Mouse (Mus musculus): ENCODE measurements around the gene Eaf2. TPM values are rescaled to one million over a fixed set of nuclear protein-coding genes. Genes with fewer than 3 reads are reported as not detected.
A peak's percentile ranks its signal among the peaks of the same experiment; 100 is the strongest.
"Not testable (repeated sequence)": the region's sequence is repeated elsewhere in the genome, so short reads cannot be mapped to it uniquely, and the experiment has no call there.

The Eaf2 gene
- polyA plus RNA-seq, 1 experiment from 2014 or later: 2.2 TPM

- Histone ChIP-seq H3K36me3 (peaks cover 79% of the 10 kb centered on the region), H3K27me3 (no peaks in the 10 kb centered on the region)
- no peak for ATAC-seq (ENCODE audit: low FRiP score, low read depth)
These were observed 15.8 kb upstream of the Eaf2 start for GRCm38 (mm10) chr16:36890559-36890958.

DNA sequence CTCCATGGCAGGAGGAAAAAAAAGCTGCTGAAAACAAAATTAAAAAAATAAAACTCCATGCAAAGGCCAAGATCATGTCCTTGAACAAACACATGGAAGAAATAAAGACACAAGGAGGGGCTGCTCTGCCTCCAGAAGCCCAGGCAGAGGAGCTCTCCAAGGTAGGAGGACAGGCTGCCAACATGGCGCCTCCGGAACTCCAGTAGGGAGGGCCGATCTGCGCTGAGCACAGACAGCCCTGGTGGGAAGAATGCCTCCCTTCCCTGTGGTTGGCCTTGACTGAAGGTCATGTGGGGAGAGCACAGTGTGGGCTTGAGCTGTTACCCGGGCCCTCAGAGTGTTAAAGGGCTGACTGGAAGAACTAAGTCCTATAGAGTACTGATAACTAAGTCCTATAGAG is 12.7 kb upstream of the Eaf2 start:
- WGBS: 84% methylated on average over 5 of the region's 5 CpGs
- H3K4me1 ChIP-seq: no peaks in the 10 kb centered on the region
- no peaks in the 10 kb centered on the region for H3K9me3 ChIP-seq
- H3K4me3 ChIP-seq: no peak overlapping the region
- H3K27me3 ChIP-seq: no peaks in the 10 kb centered on the region
- H3K4me2 ChIP-seq (replicated peaks): no peak overlapping the region
- no peak overlapping the region for H3K27ac ChIP-seq
- no peak for ATAC-seq (ENCODE audit: low FRiP score, low read depth)
- H3K9ac ChIP-seq: no peak overlapping the region
- peaks cover 53% of the 10 kb centered on the region for H3K36me3 ChIP-seq

More at GRCm38 (mm10) chr16:36890559-36890958, 15.8 kb upstream of the Eaf2 start:
- H3K9me3 ChIP-seq: no peaks in the 10 kb centered on the region
- no peaks in the 10 kb centered on the region for H3K4me1 ChIP-seq
- H3K27ac ChIP-seq: no peak overlapping the region
- H3K9ac ChIP-seq: no peak overlapping the region
- 90% methylated on average over 3 of the region's 3 CpGs for WGBS
- no peak overlapping the region for H3K4me2 ChIP-seq (replicated peaks)
- H3K4me3 ChIP-seq: no peak overlapping the region

- H3K9me3 ChIP-seq: no peaks in the 10 kb centered on the region
- peaks cover 38% of the 10 kb centered on the region for H3K36me3 ChIP-seq
- no peak for ATAC-seq (ENCODE audit: low FRiP score, low read depth)
- H3K27ac ChIP-seq: no peak overlapping the region
- no peaks in the 10 kb centered on the region for H3K27me3 ChIP-seq
- H3K4me2 ChIP-seq (replicated peaks): no peak overlapping the region
- 95% methylated on average over 11 of the region's 11 CpGs for WGBS
- H3K4me3 ChIP-seq: no peak overlapping the region
- H3K4me1 ChIP-seq: no peaks in the 10 kb centered on the region
- no peak overlapping the region for H3K9ac ChIP-seq
These were observed 11.1 kb upstream of the Eaf2 start for GRCm38 (mm10) chr16:36885912-36886311.

DNA sequence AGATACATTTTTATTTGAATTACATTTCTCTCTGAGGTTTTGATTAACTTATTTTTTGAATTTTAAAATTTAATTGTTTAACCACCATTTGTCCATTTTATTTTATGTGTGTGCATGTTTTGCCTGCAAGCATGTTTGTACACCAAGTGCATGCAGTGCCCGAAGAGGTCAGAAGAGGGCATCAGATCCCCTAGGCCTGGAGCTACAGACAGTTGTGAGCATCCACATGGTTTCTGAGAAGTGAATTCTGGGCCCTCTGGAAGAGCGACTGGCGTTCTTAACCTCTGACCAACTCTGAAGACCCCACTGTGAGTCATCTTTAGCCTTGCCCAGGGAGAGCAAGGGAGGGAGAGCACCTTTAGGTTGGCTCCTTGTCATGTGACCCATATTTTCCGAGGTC is 10.1 kb upstream of the Eaf2 start:
- ATAC-seq (ENCODE audit: low FRiP score, low read depth): no peak

DNA sequence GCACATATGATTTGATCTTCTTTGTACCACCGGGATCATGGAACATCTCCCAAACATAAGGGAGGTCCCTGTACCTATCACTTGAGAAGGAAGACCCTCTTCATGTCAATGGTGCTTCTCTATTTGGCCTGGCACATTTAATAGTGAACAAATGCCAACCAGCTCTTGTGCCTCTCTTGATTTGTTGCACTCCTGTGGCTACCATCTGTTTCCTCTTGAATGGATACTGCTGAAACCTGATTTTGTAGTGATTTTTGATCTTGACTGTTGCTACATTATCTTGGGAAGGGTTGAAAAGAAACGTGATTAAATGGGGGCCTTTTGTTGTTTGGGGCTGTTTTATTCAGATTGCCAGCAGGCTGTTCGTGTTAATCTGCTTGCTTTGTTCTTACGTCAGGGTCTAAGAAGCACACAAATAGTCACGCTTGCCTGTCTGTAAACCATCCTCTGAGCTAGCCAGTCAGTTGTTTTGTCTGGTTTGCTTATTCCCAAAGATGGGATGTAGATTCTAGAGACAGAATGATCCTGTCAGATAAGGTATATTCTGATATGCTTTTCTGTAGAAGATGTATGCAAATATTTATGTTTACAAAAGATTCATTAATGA is 8.0 kb upstream of the Eaf2 start:
- H3K4me3 ChIP-seq: no peak overlapping the region
- WGBS: 78% methylated on average over 5 of the region's 5 CpGs
- ATAC-seq (ENCODE audit: low FRiP score, low read depth): no peak
- H3K9ac ChIP-seq: no peak overlapping the region
- H3K4me1 ChIP-seq: peaks cover 7% of the 10 kb centered on the region; the same call in 1 of the 2 replicates
- no peaks in the 10 kb centered on the region for H3K9me3 ChIP-seq
- H3K27me3 ChIP-seq: no peaks in the 10 kb centered on the region
- peaks cover 14% of the 10 kb centered on the region for H3K36me3 ChIP-seq
- H3K27ac ChIP-seq: no peak overlapping the region
- no peak overlapping the region for H3K4me2 ChIP-seq (replicated peaks)

More for the DNA sequence above, 10.1 kb upstream of the Eaf2 start:
- H3K4me2 ChIP-seq (replicated peaks): no peak overlapping the region
- 88% methylated on average over 4 of the region's 4 CpGs for WGBS
- peaks cover 30% of the 10 kb centered on the region for H3K36me3 ChIP-seq
- H3K27ac ChIP-seq: no peak overlapping the region
- no peak overlapping the region for H3K9ac ChIP-seq
- H3K27me3 ChIP-seq: no peaks in the 10 kb centered on the region
- H3K4me3 ChIP-seq: no peak overlapping the region
- H3K9me3 ChIP-seq: no peaks in the 10 kb centered on the region
- H3K4me1 ChIP-seq: 0 out of 2 replicates have a peak, but pooled peaks cover under 1% of the 10 kb centered on the region

DNA sequence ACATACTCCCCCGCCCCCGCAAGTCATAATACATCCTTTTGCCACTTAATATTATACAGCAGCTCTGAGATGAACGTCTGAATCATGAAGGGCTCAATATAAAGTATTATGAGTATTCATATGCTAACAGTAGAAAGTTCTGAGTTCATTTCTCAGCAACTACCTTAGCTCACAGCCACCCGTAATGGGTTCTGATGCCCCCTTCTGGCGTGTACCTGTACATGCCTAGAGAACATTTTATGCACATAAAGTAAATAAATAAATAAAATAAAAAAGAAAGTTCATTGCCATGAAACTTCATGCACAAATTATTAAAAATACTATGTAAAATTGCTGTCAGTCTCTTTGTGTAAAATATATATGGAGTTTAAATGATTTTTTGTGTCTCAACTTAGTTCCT is 2.5 kb upstream of the Eaf2 start:
- ATAC-seq (ENCODE audit: low FRiP score, low read depth): no peak
- H3K4me2 ChIP-seq (replicated peaks): no peak overlapping the region
- H3K9me3 ChIP-seq: no peaks in the 10 kb centered on the region
- 71% methylated on average over 5 of the region's 5 CpGs for WGBS
- H3K27ac ChIP-seq: no peak overlapping the region
- peaks cover 1% of the 10 kb centered on the region for H3K36me3 ChIP-seq
- H3K4me1 ChIP-seq: peaks cover 22% of the 10 kb centered on the region
- H3K27me3 ChIP-seq: no peaks in the 10 kb centered on the region
- H3K9ac ChIP-seq: no peak overlapping the region
- no peak overlapping the region for H3K4me3 ChIP-seq

- Histone ChIP-seq H3K27me3 (no peaks in the 10 kb centered on the region), H3K9ac (peak overlapping the region; percentile 89), H3K4me2 (replicated peaks) (peak overlapping the region; percentile 72), H3K9me3 (no peaks in the 10 kb centered on the region), H3K27ac (peak overlapping the region; percentile 83; the same call in 1 of the 2 replicates), H3K4me1 (peaks cover 22% of the 10 kb centered on the region), H3K36me3 (peaks cover 16% of the 10 kb centered on the region), H3K4me3 (peak overlapping the region; percentile 90)
- 1% methylated on average over 46 of the region's 48 CpGs for whole genome bisulfite sequencing
- no peak; the same call in 1 of the 2 replicates for ATAC-seq (ENCODE audit: low FRiP score, low read depth)
These were observed 561 bp upstream of the Eaf2 start for GRCm38 (mm10) chr16:36875276-36875851.

DNA sequence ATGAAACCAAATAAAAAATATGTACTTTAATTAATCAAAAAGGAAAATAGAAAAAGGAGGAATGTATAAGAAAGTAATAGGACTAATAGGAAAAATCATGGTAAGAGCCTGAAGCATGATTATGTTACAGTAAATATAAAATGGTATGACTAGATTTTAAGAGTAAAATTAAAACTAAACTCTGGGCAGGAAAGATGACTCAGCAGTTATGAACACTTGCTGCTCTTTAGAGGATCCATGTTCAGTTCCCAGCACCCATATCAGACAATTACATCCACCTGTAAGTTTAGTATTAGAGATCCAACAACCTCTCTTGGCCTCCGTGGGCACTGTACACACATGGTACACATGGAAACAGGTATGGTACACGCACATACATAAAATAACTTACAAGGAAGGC is 5.4 kb downstream of the Eaf2 start:
- 88% methylated on average over 2 of the region's 2 CpGs for WGBS
- Histone ChIP-seq H3K4me3 (no peak overlapping the region), H3K4me1 (peaks cover 6% of the 10 kb centered on the region), H3K9ac (no peak overlapping the region), H3K9me3 (no peaks in the 10 kb centered on the region), H3K27me3 (no peaks in the 10 kb centered on the region), H3K27ac (no peak overlapping the region), H3K36me3 (peaks cover 52% of the 10 kb centered on the region), H3K4me2 (replicated peaks) (no peak overlapping the region)
- no peak for ATAC-seq (ENCODE audit: low FRiP score, low read depth)

- no peaks in the 10 kb centered on the region for H3K9me3 ChIP-seq
- H3K36me3 ChIP-seq: peaks cover 49% of the 10 kb centered on the region
- no peak for ATAC-seq (ENCODE audit: low FRiP score, low read depth)
- H3K9ac ChIP-seq: no peak overlapping the region
- H3K4me3 ChIP-seq: no peak overlapping the region
- H3K4me2 ChIP-seq (replicated peaks): no peak overlapping the region
- WGBS: 81% methylated on average over 3 of the region's 3 CpGs
- no peaks in the 10 kb centered on the region for H3K4me1 ChIP-seq
- no peaks in the 10 kb centered on the region for H3K27me3 ChIP-seq
- H3K27ac ChIP-seq: no peak overlapping the region
These were observed 11.2 kb downstream of the Eaf2 start for GRCm38 (mm10) chr16:36863585-36863984.

DNA sequence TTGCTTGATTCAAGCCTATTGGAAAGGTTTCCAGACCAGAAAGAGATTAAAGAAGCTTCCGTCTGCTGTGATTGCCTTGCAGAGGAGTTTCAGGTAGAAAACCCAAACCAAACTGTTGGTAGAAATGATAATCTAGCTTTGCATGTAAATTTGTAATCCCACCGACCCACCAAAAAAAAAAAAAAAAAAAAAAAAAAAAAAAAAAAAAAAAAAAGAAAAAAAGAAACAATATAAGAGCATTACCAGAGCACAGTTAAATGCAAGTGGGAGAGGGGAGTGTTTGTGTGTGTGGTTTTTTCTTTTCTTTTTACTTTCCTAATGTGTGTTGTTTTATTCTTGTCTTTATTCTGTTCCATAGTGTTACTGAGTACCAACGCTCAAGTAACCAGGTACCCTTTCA is 23.6 kb downstream of the Eaf2 start:
- Histone ChIP-seq H3K36me3 (peaks cover 39% of the 10 kb centered on the region), H3K9ac (no peak overlapping the region), H3K4me1 (no peaks in the 10 kb centered on the region), H3K9me3 (no peaks in the 10 kb centered on the region), H3K27ac (no peak overlapping the region), H3K4me3 (no peak overlapping the region), H3K4me2 (replicated peaks) (no peak overlapping the region), H3K27me3 (no peaks in the 10 kb centered on the region)
- WGBS: 90% methylated on average over 3 of the region's 3 CpGs
- ATAC-seq (ENCODE audit: low FRiP score, low read depth): no peak

DNA sequence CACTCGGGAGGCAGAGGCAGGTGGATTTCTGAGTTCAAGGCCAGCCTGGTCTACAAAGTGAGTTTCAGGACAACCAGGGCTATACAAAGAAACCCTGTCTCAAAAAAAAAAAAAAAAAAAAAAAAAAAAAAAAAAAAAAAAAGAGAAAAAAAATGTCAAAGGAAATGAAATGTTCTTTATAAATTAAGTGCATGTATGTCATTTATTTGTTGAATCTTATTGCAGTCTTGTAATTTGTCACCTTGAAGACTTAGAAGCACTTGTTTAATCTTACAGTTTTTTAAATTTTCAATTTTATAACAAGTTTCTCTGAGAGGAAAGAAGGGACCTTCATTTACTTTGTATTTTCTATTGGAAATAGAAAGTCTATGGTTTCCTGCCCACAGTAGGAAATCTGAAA is 27.9 kb downstream of the Eaf2 start:
- H3K27ac ChIP-seq; H3K4me1 ChIP-seq; H3K27me3 ChIP-seq; H3K9me3 ChIP-seq; H3K4me3 ChIP-seq; H3K4me2 ChIP-seq (replicated peaks); ATAC-seq (ENCODE audit: low FRiP score, low read depth); H3K9ac ChIP-seq: not testable (repeated sequence)
- 86% methylated on average over 1 of the region's 1 CpGs for WGBS
- H3K36me3 ChIP-seq: peaks cover 29% of the 10 kb centered on the region

DNA sequence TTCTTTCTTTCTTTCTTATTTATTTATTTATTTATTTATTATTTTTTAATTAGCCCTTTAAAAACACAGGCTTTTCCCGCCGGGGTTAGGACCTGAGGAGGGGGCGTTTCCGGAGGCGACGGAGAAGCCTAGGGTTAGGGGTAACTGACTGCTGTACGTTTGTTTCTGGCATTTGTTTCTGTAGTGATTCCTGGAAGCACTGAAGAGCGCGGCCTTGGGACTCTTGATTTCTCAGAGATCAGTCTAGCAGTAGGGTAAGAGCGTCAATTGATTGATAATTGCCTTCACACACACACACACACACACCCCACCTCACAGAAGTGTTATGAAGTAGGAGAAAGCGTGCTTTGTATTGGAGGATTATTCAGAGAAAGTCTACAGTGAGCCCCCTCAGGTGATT is 46.0 kb downstream of the Eaf2 start:
- peak overlapping the region; percentile 76 for H3K4me2 ChIP-seq (replicated peaks)
- H3K27ac ChIP-seq: 0 out of 2 replicates have a peak overlapping the region, but pooled peaks have one; percentile 64
- no peaks in the 10 kb centered on the region for H3K9me3 ChIP-seq
- 0 out of 2 replicates have a peak, but pooled peaks cover 5% of the 10 kb centered on the region for H3K27me3 ChIP-seq
- ATAC-seq (ENCODE audit: low FRiP score, low read depth): peak; percentile 37; the same call in 1 of the 2 replicates
- H3K9ac ChIP-seq: peak overlapping the region; percentile 83
- H3K4me1 ChIP-seq: peaks cover 5% of the 10 kb centered on the region; the same call in 1 of the 2 replicates
- peaks cover 3% of the 10 kb centered on the region; the same call in 1 of the 2 replicates for H3K36me3 ChIP-seq
- WGBS: 5% methylated on average over 11 of the region's 11 CpGs
- peak overlapping the region; percentile 74 for H3K4me3 ChIP-seq
